Mouse (Mus musculus) right cerebral cortex, postnatal 25 days (tissue): ENCODE results near the gene Eif3l.
A peak's percentile ranks its signal among the peaks of the same experiment; 100 is the strongest.
"Not testable (repeated sequence)": the region's sequence is repeated elsewhere in the genome, so short reads cannot be mapped to it uniquely, and the experiment has no call there.

Source experiments
- DNase-seq: peaks from one replicate; pipeline ENCODE4 v3.0.0; 2022

The Eif3l gene

DNA sequence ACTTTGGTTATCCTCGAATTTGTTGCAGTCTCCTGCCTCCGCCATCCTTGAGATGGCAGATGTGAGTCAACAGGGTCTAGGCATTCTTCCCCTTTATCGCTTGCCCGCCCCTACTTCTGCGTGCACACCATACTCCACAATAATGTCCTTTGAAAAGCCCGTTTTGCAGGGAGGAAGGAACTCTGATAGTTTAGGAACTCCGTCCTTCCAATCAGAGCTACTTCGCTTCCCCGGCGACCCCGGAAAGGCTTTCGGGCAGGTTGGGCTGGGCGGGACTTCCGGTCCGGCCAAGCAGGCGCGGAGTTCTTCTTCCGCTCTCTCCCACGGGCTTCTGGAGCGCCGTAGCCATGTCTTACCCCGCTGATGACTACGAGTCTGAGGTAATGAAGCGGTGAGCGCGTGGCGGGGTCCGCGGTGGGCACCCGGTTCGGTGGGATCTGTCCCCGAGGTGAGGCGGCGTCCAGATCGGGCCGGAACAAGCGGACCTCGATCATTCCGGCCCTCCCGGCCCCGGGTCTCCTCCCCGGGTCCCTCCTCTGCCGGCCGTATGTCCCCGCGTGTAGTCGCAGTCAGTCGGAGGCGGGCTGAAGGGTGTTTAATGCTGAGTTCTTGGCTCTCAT lies at the start of gene Eif3l:
TSS of gene Eif3l (plus strand) at position 267 of the 620 bp plus-strand sequence.
- peak; percentile 89 for DNase-seq

DNA sequence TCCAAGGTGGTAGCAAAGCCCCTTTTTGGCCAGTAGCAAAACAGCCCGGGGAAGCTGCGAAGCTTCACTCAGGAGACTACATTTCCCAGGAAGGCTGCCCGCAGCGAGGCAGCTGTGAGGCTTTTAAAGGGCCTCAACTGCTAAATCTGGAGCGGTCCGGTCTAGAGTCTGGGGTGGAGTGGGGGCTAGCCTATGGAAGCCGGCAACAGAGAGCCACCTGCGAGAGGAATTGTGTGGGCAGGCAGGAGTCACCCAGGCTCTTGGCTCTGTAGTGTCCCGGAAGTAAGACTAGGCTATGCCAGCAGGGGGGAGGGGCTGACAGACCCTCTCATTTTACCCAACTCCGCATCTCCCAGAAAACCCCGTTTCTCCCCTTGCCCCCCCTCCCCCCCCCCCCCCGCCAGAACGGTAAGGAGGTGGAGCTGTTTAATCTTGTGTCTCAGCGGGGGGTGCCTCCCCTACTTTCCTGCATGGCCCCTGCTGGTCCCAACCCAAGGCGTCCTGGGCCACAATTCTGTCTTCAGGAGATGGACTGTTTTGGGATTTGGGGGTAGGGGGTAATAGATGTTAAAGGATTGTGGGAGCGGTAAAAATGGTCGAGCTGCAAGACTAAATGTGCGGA lies 49.2 kb upstream of the Eif3l start:
- peak; percentile 45 for DNase-seq

DNA sequence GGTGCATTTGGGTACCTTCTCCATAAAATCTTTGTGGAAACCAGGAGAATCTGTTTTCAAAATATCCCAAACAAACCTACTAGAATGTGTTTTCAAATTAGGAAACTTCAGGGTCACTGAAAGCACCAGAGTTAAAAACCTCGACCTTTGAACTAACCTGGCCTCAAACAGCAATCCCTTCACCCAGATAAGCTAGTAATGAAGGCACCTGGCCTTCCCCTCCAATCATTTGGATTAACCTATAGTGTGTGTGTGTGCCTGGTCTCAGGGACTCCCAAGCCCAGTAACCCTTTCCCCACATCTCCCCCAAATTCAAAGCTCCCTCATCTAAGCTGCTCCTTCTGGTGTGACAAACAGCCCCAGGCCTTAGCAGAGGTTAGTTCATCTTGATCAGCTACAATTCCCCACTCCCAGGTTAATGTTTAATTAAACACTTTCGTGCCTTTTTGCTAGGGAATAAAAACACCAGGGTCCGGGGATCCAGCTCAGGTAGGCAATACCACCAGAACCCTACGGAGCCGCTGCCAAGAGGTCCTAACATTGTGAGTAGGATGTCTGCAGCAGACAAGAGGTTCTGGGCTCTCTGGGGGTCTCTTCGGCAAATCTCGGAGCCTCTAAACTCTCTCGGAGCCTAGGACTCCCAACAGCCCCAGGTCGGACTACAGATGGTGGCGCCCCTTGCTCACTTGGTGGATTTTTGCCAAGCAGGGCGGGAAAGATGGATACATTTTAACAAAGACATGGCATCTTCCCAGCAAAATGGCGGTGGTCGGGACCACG lies 48.3 kb upstream of the Eif3l start:
- DNase-seq, result no peak

- DNase-seq, result no peak
These were observed 47.4 kb upstream of the Eif3l start for GRCm38 (mm10) chr15:79027291-79028205.

- DNase-seq, result peak; percentile 97
These were observed 46.7 kb upstream of the Eif3l start, which contains the start of gene H1f0 for GRCm38 (mm10) chr15:79028237-79028738. Gene H1f0, plus strand, starts transcription at chr15:79028450.

DNA sequence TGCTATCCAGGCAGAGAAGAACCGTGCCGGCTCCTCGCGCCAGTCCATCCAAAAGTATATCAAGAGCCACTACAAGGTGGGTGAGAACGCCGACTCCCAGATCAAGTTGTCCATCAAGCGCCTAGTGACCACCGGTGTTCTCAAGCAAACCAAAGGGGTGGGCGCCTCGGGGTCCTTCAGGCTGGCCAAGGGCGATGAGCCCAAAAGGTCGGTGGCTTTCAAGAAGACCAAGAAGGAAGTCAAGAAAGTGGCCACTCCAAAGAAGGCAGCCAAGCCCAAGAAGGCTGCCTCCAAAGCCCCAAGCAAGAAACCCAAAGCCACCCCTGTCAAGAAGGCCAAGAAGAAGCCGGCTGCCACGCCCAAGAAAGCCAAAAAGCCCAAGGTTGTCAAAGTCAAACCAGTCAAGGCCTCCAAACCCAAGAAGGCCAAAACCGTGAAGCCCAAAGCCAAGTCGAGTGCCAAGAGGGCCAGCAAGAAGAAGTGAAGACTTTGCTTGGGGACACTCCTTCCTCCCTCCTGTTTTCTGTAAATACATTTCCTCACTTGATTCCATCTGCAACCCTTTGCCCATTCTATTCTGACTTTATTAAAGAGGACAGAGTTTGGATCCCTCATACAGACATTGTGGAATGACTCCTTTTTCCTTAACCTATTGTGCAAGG lies 46.0 kb upstream of the Eif3l start:
- no peak for DNase-seq

DNA sequence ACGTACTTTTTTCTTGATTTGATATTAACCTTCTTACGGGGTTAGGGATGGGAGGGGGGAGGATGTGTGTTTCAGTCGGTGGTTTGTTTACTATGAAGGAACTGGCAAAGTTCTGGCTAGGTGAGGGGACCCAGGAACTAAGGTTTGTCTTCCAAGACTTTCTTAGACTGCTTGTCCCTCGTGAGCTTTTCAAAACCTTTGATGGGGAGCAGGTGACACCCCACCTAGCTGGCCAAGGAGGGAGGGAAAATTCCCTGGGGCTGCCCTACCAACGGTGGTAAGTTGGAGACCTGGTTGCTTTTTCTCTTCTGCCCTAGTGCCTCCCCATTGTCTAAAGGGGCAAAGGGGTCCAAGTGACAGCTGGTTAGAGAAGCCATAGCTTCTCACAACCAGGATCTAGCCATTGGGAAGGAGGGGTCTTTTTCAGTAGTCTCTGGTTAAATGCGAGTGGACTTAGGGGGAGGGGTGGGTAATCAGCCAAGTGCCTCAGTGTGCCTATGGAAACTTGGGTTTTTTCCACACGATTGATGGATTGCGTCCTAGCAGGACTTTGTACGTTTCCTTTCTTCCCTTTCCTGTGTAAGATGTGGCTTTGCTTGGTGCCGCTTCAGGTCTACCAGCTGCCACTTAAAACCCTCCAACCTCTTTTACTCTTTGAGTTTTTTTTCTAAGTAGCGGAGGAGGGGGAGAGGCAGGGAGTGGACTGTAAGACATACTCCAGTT lies 45.3 kb upstream of the Eif3l start:
- no peak for DNase-seq

DNA sequence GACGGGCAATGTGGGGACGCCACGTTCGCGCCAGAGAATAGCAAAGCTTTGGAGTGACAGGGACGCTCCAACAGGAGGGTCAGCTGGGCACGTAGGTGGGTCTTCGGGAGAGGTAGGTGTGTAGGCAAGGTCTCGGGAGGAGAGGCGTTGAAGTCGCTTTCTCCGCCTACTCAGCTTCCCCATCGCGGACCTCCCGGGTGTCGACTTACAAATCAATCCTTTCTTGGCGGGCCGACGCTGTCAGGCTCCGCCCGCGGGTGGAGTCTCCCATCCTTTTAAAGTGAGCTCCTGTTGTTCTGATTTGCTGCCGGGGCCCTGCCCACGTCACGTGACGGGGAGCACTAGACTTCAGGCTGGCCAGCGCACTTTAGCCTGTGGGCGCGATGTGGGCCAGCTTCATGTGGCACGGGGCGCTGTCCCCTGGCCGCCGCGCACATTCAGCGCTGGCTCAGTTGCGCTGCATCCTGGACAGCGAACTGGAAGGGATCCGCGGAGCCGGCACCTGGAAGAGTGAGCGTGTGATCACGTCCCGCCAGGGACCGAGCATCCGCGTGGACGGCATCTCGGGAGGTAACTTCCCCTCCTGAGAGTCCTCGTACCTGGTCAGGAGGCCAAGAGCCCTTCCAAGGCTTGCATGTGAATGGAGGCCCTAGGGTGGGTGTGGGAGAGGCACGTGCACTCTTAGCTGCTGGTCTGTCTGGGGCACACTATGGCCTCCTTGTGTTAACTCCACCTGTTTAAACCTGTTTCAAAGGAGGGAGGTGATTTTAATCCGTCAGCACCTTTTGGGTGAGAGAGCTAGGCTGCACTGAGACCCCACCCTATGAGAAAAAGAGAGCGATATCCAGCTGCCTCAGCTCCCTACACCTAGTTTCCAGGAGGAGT lies 44.2 kb upstream of the Eif3l start:
- DNase-seq, result peak; percentile 89

DNA sequence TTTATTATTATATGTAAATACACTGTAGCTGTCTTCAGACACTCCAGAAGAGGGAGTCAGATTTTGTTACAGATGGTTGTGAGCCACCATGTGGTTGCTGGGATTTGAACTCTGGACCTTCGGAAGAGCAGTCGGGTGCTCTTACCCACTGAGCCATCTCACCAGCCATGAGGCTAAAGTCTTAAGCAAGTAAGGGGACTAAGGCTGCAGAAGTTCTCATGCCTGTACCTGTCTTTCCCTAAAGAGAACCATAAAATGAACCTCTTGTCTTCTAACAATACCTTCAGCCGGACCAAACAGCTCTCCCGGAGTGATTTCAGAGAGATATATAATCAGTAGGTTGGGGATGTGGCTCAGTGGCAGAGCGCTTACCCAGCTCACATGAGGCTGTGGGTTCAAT lies 43.1 kb upstream of the Eif3l start:
- DNase-seq, result not testable (repeated sequence)

DNA sequence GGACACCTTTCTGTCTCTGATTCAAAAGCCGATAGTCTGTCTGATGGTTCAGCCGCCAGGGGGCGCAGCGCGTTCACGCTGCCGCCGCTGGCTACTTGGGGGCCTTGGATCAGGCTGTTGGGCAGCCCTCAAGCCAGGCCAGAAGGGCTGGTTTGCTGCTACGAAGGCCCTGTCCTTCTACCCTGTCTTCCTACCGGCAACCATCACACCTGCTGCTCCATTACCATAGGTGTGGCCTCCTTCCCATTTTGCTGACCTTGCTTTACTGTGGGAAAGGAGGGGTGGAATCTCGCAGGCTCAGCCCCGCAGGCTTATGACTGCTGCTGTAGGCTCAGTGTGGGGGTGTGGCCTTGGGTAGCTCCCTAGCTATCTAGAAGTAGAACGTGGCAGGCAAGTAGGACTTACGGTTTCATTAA lies 37.1 kb upstream of the Eif3l start:
- peak; percentile 49 for DNase-seq

- DNase-seq, result no peak
These were observed 36.6 kb upstream of the Eif3l start for GRCm38 (mm10) chr15:79038331-79038730.

- peak; percentile 51 for DNase-seq
These were observed 36.1 kb upstream of the Eif3l start for GRCm38 (mm10) chr15:79038853-79039252.

DNA sequence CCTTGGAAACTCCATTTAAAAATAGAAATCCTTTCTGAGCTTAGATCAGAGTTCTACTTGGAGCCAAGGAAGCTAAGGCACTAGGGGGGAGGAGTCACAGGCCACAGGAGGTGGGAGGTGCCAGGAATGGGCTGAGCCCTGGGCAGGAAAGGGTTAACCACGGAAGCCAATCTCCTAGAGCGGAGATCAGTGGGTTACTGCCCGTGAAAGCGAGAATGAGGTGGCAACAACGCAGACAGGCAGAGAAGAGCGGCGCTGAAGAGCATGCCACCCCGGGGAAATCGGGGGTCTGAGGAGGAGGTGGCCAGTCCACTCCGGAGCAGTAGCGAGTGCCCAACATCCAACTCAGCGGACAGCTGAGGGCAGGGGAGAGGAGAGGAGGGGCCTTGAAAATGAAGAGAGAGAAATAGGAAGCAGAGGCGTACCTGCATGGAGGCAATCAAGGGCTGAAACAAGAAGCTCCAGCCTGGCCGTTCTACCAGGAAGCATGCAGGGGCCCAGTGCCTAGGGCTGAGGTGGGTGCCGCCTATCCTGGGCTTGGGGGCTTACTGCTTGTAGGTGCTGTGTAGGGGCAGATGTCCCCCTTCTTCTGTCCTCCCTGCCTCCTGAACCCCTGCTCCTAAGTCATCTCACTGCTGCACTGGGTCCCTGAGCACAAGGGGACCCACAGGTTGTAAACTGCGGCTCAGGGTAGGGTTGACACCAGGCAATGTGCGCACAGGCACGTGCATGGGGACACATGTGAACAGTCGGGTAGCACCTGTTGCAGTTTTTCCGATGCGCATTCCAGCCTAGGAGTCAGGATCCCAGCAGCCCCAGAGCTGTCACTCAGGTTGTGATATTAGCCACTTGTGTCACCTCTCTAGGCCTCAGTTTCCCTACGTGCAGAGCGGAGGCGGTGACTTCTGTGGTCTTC lies 34.2 kb upstream of the Eif3l start:
- no peak for DNase-seq

DNA sequence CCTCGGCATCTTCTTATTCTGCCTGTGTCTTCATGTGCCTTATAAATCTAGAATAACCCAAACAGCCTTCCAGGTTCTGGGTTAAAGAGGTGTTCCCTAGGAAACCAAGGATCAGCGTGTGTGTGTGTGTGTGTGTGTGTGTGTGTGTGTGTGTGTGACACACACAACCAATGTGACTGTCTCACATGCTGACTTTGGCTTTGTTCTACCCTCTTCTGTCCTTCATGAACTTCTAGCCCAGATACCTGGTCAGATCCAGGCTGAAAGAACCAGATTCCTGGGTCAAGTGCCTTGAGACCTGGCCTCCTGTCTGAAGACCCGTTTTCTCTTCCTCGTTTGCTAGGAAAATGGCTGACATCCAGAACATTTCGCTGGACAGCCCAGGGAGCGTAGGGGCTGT lies 33.4 kb upstream of the Eif3l start, which contains the start of gene Galr3:
TSS of gene Galr3 (plus strand) at position 301 of the 400 bp plus-strand sequence.
- DNase-seq, result no peak

DNA sequence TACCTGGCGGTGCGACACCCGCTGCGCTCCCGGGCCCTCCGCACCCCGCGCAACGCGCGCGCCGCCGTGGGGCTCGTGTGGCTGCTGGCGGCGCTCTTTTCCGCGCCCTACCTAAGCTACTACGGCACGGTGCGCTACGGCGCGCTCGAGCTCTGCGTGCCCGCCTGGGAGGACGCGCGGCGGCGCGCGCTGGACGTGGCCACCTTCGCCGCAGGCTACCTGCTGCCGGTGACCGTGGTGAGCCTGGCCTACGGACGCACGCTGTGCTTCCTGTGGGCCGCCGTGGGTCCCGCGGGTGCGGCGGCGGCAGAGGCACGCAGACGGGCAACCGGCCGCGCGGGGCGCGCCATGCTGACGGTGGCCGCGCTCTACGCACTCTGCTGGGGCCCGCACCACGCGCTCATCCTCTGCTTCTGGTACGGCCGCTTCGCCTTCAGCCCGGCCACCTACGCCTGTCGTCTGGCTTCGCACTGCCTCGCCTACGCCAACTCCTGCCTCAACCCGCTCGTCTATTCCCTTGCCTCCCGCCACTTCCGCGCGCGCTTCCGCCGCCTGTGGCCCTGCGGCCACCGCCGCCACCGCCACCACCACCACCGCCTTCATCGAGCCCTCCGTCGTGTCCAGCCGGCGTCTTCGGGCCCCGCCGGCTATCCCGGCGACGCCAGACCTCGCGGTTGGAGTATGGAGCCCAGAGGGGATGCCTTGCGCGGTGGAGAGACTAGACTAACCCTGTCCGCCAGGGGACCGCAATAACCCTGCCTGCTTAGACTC lies 32.1 kb upstream of the Eif3l start:
- peak; percentile 66 for DNase-seq

GRCm38 (mm10) chr15:79044837-79045236 lies 30.1 kb upstream of the Eif3l start:
- no peak for DNase-seq

- DNase-seq, result no peak
These were observed 26.8 kb upstream of the Eif3l start for GRCm38 (mm10) chr15:79048186-79048585.

- DNase-seq, result no peak
These were observed 24.7 kb upstream of the Eif3l start for GRCm38 (mm10) chr15:79050160-79050845.
